Mouse (Mus musculus) brain, embryonic 14.5 days (tissue): ENCODE measurements at regions not wholly inside any gene's neighbourhood (a gene's known extent, or its start where the extent isn't known, plus 50 kb on each side); places are given as distances from the start of the nearest gene placed in this dataset.

Source experiments
- CTCF ChIP-seq: fragments of 200-500 bp; IDR thresholded peaks from 2 replicates; pipeline ENCODE4 v1.5.1; 2012; ENCODE audit warnings: inconsistent platforms, mild to moderate bottlenecking, moderate library complexity, borderline replicate concordance; ENCODE audit not compliant: insufficient read depth, insufficient read length; ENCODE audit errors: extremely low read depth
- POLR2A ChIP-seq: fragments of 200-500 bp; IDR thresholded peaks from 2 replicates; pipeline ENCODE4 v1.6.1; 2012; ENCODE audit warnings: mild to moderate bottlenecking, inconsistent platforms, borderline replicate concordance; ENCODE audit not compliant: poor library complexity, insufficient read depth, insufficient read length, severe bottlenecking; ENCODE audit errors: extremely low read depth

DNA sequence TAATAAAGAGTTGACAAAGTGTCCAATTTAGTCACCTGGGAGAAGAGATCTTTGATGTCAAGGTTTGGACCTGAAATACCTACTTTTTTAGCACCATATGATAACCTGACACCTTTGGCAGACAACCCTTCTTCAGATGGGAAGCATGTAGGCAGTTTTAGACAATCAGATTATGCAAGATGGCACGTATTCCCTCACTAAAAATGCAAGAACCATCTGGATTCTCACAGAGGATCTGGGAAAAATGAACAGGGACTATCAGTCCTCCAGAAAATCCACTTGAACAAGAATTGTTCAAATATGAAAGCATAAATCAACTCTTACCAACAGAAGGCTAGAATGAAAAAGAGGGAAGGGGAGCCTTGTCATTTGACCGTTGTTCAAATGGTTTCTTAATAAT, 148.4 kb downstream of the Mat2b start:
- TF ChIP-seq CTCF (no peak), POLR2A (no peak)
